Mouse (Mus musculus) spleen, postnatal 4 days (tissue): ENCODE results near the gene Gm42517.

Experiments
- DNase-seq, 2 experiments: peaks; one replicate each; pipeline ENCODE4 v3.0.0; 2022; ENCODE audit warnings: low spot score in 2 of 2

Gm42517 gene

GRCm38 (mm10) chr5:108349511-108350148, 18.1 kb downstream of the Gm42517 start:
- no peak for DNase-seq

GRCm38 (mm10) chr5:108347843-108348242, 19.9 kb downstream of the Gm42517 start:
- no peak for DNase-seq

- peak; percentile 65 to 74 for DNase-seq
Observed at GRCm38 (mm10) chr5:108345313-108346071, 22.2 kb downstream of the Gm42517 start.

GRCm38 (mm10) chr5:108343680-108344170, 24.0 kb downstream of the Gm42517 start:
- no peak for DNase-seq

GRCm38 (mm10) chr5:108338049-108338448, 29.7 kb downstream of the Gm42517 start:
- no peak for DNase-seq

GRCm38 (mm10) chr5:108337385-108337784, 30.3 kb downstream of the Gm42517 start:
- no peak for DNase-seq

GRCm38 (mm10) chr5:108331051-108331450, 36.7 kb downstream of the Gm42517 start:
- DNase-seq: no peak
